Mouse (Mus musculus): ENCODE data around the gene Slit3. TPM values are rescaled to one million over a fixed set of nuclear protein-coding genes. Genes with fewer than 3 reads are reported as not detected.

Gene Slit3
- total and polyA plus RNA-seq, 3 experiments = not detected

DNA sequence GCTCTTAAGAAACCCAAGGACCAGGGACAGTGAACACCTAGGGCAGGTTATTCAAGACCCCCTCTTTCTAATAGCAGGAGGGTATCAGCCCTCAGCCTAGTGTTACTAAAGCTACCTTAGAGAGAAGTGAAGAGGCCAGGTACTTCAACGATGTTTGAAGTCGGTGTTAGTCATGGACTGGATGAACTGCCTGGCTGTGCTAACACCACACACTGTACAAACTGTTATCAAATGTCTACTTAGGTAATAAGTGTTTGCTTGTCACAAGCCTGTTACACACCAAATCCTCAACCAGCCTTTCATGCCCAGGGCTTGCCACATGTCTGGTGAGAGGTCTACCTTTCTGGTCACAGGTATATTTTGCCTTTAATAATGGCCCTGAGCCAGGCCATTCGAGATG lies 153.0 kb downstream of the Slit3 start:
- no peaks in the 10 kb centered on the region for H3K36me3 ChIP-seq (ENCODE audit: control insufficient read depth in 1 of 2, insufficient read depth in 2 of 2, low read length in 2 of 2)
- H3K9ac ChIP-seq (ENCODE audit: control insufficient read depth, low read depth, low read length, poor library complexity, severe bottlenecking) = no peak overlapping the region
- H3K4me1 ChIP-seq (ENCODE audit: control insufficient read depth in 1 of 2, insufficient read depth in 2 of 2, low read length in 2 of 2) = no peaks in the 10 kb centered on the region
- DNase-seq (ENCODE audit: low read depth, low spot score) = no peak
- no peaks in the 10 kb centered on the region for H3K9me3 ChIP-seq (replicated peaks; ENCODE audit: insufficient read depth, low read length)
- no peaks in the 10 kb centered on the region for H3K27me3 ChIP-seq (ENCODE audit: control insufficient read depth in 1 of 2, insufficient read depth in 2 of 2, low read length in 2 of 2)
- H3K27ac ChIP-seq (ENCODE audit: control insufficient read depth, low read depth, low read length) = no peak overlapping the region
- H3K79me2 ChIP-seq (ENCODE audit: control insufficient read depth, insufficient read depth, low read length, poor library complexity) = no peaks in the 10 kb centered on the region
- H3K4me3 ChIP-seq (ENCODE audit: control insufficient read depth in 1 of 2, insufficient read depth in 1 of 2, low read depth in 2 of 2, low read length in 2 of 2) = no peak overlapping the region
- TF ChIP-seq MAZ (IDR thresholded peaks at IDR 0.05; ENCODE audit: low read depth, low read length) (no peak), SIN3A (IDR thresholded peaks at IDR 0.05; ENCODE audit: low read length) (no peak), CHD2 (IDR thresholded peaks at IDR 0.05; ENCODE audit: low read length) (no peak)

- H3K9ac ChIP-seq (ENCODE audit: control insufficient read depth, low read depth, low read length, poor library complexity, severe bottlenecking) = no peak overlapping the region
- no peaks in the 10 kb centered on the region for H3K27me3 ChIP-seq (ENCODE audit: control insufficient read depth in 1 of 2, insufficient read depth in 2 of 2, low read length in 2 of 2)
- no peaks in the 10 kb centered on the region for H3K36me3 ChIP-seq (ENCODE audit: control insufficient read depth in 1 of 2, insufficient read depth in 2 of 2, low read length in 2 of 2)
- no peak overlapping the region for H3K4me3 ChIP-seq (ENCODE audit: control insufficient read depth in 1 of 2, insufficient read depth in 1 of 2, low read depth in 2 of 2, low read length in 2 of 2)
- no peaks in the 10 kb centered on the region for H3K4me1 ChIP-seq (ENCODE audit: control insufficient read depth in 1 of 2, insufficient read depth in 2 of 2, low read length in 2 of 2)
- DNase-seq (ENCODE audit: low read depth, low spot score) = no peak
- no peak overlapping the region for H3K27ac ChIP-seq (ENCODE audit: control insufficient read depth, low read depth, low read length)
- H3K79me2 ChIP-seq (ENCODE audit: control insufficient read depth, insufficient read depth, low read length, poor library complexity) = no peaks in the 10 kb centered on the region
- no peaks in the 10 kb centered on the region for H3K9me3 ChIP-seq (replicated peaks; ENCODE audit: insufficient read depth, low read length)
- TF ChIP-seq CHD2 (IDR thresholded peaks at IDR 0.05; ENCODE audit: low read length) = no peak
- no peak for TF ChIP-seq HCFC1 (IDR thresholded peaks at IDR 0.05; ENCODE audit: low read depth, low read length)
- TF ChIP-seq BHLHE40 (IDR thresholded peaks at IDR 0.05; ENCODE audit: borderline replicate concordance, low read depth, low read length) = no peak
- TF ChIP-seq SMC3 (IDR thresholded peaks at IDR 0.05; ENCODE audit: low read depth, low read length) = no peak
- no peak for TF ChIP-seq MAX (IDR thresholded peaks at IDR 0.05; ENCODE audit: low read length)
- TF ChIP-seq TCF12 (IDR thresholded peaks at IDR 0.05; ENCODE audit: low read depth, low read length) = no peak
- TF ChIP-seq MYB (IDR thresholded peaks at IDR 0.05; ENCODE audit: low read depth, low read length) = no peak
- no peak for TF ChIP-seq TAL1 (IDR thresholded peaks at IDR 0.05; ENCODE audit: low read length)
- TF ChIP-seq ETS1 (IDR thresholded peaks at IDR 0.05; ENCODE audit: low read depth, low read length) = no peak
Observed at GRCm38 (mm10) chr11:35275300-35275699, 154.3 kb downstream of the Slit3 start.

GRCm38 (mm10) chr11:35276001-35276400 lies 155.0 kb downstream of the Slit3 start:
- Histone ChIP-seq H3K4me1 (ENCODE audit: control insufficient read depth in 1 of 2, insufficient read depth in 2 of 2, low read length in 2 of 2) (no peaks in the 10 kb centered on the region), H3K27ac (ENCODE audit: control insufficient read depth, low read depth, low read length) (no peak overlapping the region), H3K4me3 (ENCODE audit: control insufficient read depth in 1 of 2, insufficient read depth in 1 of 2, low read depth in 2 of 2, low read length in 2 of 2) (no peak overlapping the region), H3K27me3 (ENCODE audit: control insufficient read depth in 1 of 2, insufficient read depth in 2 of 2, low read length in 2 of 2) (no peaks in the 10 kb centered on the region), H3K9me3 (replicated peaks; ENCODE audit: insufficient read depth, low read length) (no peaks in the 10 kb centered on the region), H3K9ac (ENCODE audit: control insufficient read depth, low read depth, low read length, poor library complexity, severe bottlenecking) (no peak overlapping the region), H3K79me2 (ENCODE audit: control insufficient read depth, insufficient read depth, low read length, poor library complexity) (no peaks in the 10 kb centered on the region), H3K36me3 (ENCODE audit: control insufficient read depth in 1 of 2, insufficient read depth in 2 of 2, low read length in 2 of 2) (no peaks in the 10 kb centered on the region)
- DNase-seq (ENCODE audit: low read depth, low spot score) = no peak
- no peak for TF ChIP-seq E2F4 (IDR thresholded peaks at IDR 0.05; ENCODE audit: borderline replicate concordance, low read depth, low read length)
- no peak for TF ChIP-seq ZKSCAN1 (IDR thresholded peaks at IDR 0.05; ENCODE audit: low read depth, low read length)
- TF ChIP-seq ZNF384 (IDR thresholded peaks at IDR 0.05; ENCODE audit: low read depth, low read length) = no peak
- TF ChIP-seq POLR2A (IDR thresholded peaks at IDR 0.05; ENCODE audit: control insufficient read depth in 1 of 2, insufficient read depth in 1 of 2, low read depth in 1 of 2, low read length in 2 of 2, poor library complexity in 1 of 2) = no peak
- TF ChIP-seq POLR2AphosphoS2 (IDR thresholded peaks at IDR 0.05; ENCODE audit: low read length) = no peak
- TF ChIP-seq MXI1 (IDR thresholded peaks at IDR 0.05; ENCODE audit: low read depth, low read length) = no peak
- no peak for TF ChIP-seq KAT2A (conservative IDR thresholded peaks at IDR 0.05; ENCODE audit: low read depth, low read length)
- TF ChIP-seq ETS1 (IDR thresholded peaks at IDR 0.05; ENCODE audit: low read depth, low read length) = no peak
- no peak for TF ChIP-seq EP300 (IDR thresholded peaks at IDR 0.05; ENCODE audit: low read depth in 1 of 2, low read length in 2 of 2)
- TF ChIP-seq CHD2 (IDR thresholded peaks at IDR 0.05; ENCODE audit: low read length) = no peak
- TF ChIP-seq TAL1 (IDR thresholded peaks at IDR 0.05; ENCODE audit: low read length) = no peak
- no peak for TF ChIP-seq BHLHE40 (IDR thresholded peaks at IDR 0.05; ENCODE audit: borderline replicate concordance, low read depth, low read length)
- no peak for TF ChIP-seq GABPA (IDR thresholded peaks at IDR 0.05; ENCODE audit: low read depth, low read length)
- no peak for TF ChIP-seq JUND (IDR thresholded peaks at IDR 0.05; ENCODE audit: low read depth, low read length)

Data from MEL (cell line).